Comparison of ENCODE assay signal across 18 mouse cellular contexts in genomic region chrX:41607181-41607580, GRCm38 (mm10).
DNase-seq lines count a peak whose midpoint lies in the region; ATAC-seq and TF ChIP-seq lines count a peak whose summit lies in the region.
"Had no signal": no experiment of that assay in that cellular context is flagged by ENCODE, and none has a peak within 500 bp of the region (broad histone marks: within the 10 kb centered on the region; RNA-seq: fewer than 3 reads in every experiment).

No protein-coding gene starts in this region.

- no peaks in the 10 kb centered on the region for H3K9me3 ChIP-seq in hindbrain, postnatal 0 days (ENCODE audit: low read length)
- H3K9me3 ChIP-seq in hindbrain, embryonic 13.5 days: no peaks in the 10 kb centered on the region
- H3K9me3 ChIP-seq: embryonic facial prominence, embryonic 13.5 days; embryonic facial prominence, embryonic 15.5 days; forebrain, embryonic 10.5 days; forebrain, embryonic 13.5 days had no signal

- H3K27me3 ChIP-seq in hindbrain, postnatal 0 days (ENCODE audit: insufficient read depth, low read length): no peaks in the 10 kb centered on the region
- no peaks in the 10 kb centered on the region for H3K27me3 ChIP-seq in hindbrain, embryonic 13.5 days
- H3K27me3 ChIP-seq: embryonic facial prominence, embryonic 13.5 days; embryonic facial prominence, embryonic 15.5 days; forebrain, embryonic 13.5 days had no signal

- TF ChIP-seq CTCF in hindbrain, postnatal 0 days (IDR thresholded peaks at IDR 0.05; ENCODE audit: low read depth): no peak

- DNase-seq in cerebellum, postnatal 10 days: peak; percentile 69 to 82
- no peak for DNase-seq in cerebellum, adult 9-10 months
- DNase-seq in cerebellum, postnatal 25 days: peak; percentile 12 to 43
- DNase-seq in hindbrain, postnatal 0 days (ENCODE audit: low spot score): peak; percentile 5
- DNase-seq: adrenal gland, adult 2 months; adrenal gland, postnatal 10 days; adrenal gland, postnatal 25 days; cerebellum, adult 18-20 months; cerebellum, adult 9-11 months; embryo, embryonic 11 days had no signal

- no peak overlapping the region for H3K4me2 ChIP-seq in hindbrain, postnatal 0 days (ENCODE audit: low read depth, low read length)
- no peak overlapping the region for H3K4me2 ChIP-seq in hindbrain, embryonic 13.5 days
- H3K4me2 ChIP-seq: embryonic facial prominence, embryonic 13.5 days; embryonic facial prominence, embryonic 15.5 days; forebrain, embryonic 13.5 days had no signal

- H3K4me3 ChIP-seq in hindbrain, postnatal 0 days (ENCODE audit: low read length): no peak overlapping the region
- H3K4me3 ChIP-seq in hindbrain, embryonic 13.5 days: no peak overlapping the region
- H3K4me3 ChIP-seq: embryonic facial prominence, embryonic 13.5 days; embryonic facial prominence, embryonic 15.5 days; erythroblast, embryonic 14.5 days; forebrain, embryonic 10.5 days; forebrain, embryonic 13.5 days had no signal

- no peak for ATAC-seq in cerebellum, adult (ENCODE audit: insufficient number of reproducible peaks, low FRiP score, low TSS enrichment)
- no peak for ATAC-seq in hindbrain, postnatal 0 days
- no peak for ATAC-seq in hindbrain, embryonic 13.5 days (ENCODE audit: low FRiP score)
- ATAC-seq: forebrain, embryonic 13.5 days; forebrain, embryonic 16.5 days had no signal

- H3K27ac ChIP-seq in hindbrain, postnatal 0 days: no peak overlapping the region
- H3K27ac ChIP-seq in hindbrain, embryonic 13.5 days: no peak overlapping the region
- H3K27ac ChIP-seq: embryonic facial prominence, embryonic 13.5 days; embryonic facial prominence, embryonic 15.5 days; forebrain, embryonic 10.5 days; forebrain, embryonic 13.5 days had no signal

- H3K4me1 ChIP-seq in hindbrain, postnatal 0 days (ENCODE audit: insufficient read depth, low read length): no peaks in the 10 kb centered on the region
- no peaks in the 10 kb centered on the region for H3K4me1 ChIP-seq in hindbrain, embryonic 13.5 days (replicated peaks)
- H3K4me1 ChIP-seq: embryonic facial prominence, embryonic 13.5 days; embryonic facial prominence, embryonic 15.5 days; forebrain, embryonic 10.5 days; forebrain, embryonic 13.5 days had no signal

- H3K9ac ChIP-seq in hindbrain, postnatal 0 days (replicated peaks; ENCODE audit: low read length): no peak overlapping the region
- H3K9ac ChIP-seq in hindbrain, embryonic 13.5 days: no peak overlapping the region
- H3K9ac ChIP-seq: embryonic facial prominence, embryonic 13.5 days; embryonic facial prominence, embryonic 15.5 days; forebrain, embryonic 13.5 days had no signal

- no peaks in the 10 kb centered on the region for H3K36me3 ChIP-seq in hindbrain, postnatal 0 days (ENCODE audit: insufficient read depth, low read length)
- no peaks in the 10 kb centered on the region for H3K36me3 ChIP-seq in hindbrain, embryonic 13.5 days
- H3K36me3 ChIP-seq: embryonic facial prominence, embryonic 13.5 days; embryonic facial prominence, embryonic 15.5 days; forebrain, embryonic 10.5 days had no signal

- WGBS in hindbrain, postnatal 0 days: 64% methylated on average over 1 of the region's 1 CpGs
- 84% methylated on average over 1 of the region's 1 CpGs for WGBS in hindbrain, embryonic 13.5 days
